Mouse (Mus musculus): ENCODE data around the gene Srp54a.
"Not testable (repeated sequence)": the region's sequence is repeated elsewhere in the genome, so short reads cannot be mapped to it uniquely, and the experiment has no call there.

Gene Srp54a

DNA sequence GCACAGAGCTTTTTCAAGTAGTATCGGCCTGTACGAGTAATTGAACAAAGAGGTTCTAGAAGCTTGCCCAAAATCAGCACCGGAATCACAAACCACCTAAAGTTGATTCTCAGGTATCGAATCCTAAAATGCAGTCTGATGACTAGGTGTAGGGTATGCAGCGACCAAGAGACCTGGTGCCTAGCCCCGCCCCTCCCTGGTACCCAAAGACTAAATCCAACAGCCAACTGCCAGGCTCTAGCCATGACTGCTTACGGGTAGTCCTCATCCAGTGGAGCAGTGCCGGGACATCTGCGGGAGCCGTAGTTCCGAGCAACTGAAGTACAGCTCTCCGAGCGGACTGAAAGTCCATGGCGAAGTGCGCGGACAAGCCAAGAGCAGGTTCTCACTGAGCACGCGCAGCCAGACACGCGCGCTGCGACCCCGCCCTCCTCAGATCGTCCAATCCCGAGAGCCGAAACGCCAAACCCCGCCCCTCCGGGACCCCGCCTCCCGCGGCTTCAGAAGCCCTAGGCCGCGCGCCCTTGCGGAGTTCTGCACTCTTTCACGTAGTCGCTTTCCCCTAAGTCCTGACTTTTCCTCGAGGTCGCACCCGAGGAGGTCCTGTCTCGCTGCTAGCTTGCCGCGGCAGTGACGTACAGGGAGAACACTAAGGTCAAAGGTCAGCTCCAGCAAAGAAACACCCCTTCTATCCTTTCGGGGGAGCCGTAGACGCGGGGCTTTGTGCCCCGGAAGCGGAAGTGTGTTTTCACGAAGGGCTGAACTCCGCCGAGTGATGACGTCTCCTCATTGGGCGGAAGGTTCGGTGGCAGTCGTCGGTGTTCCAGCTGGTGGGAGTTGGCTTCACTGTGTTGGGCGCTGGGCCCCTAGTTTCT, at the start of gene Srp54a, which contains the start of gene 2700097O09Rik:
Srp54a (plus strand) TSS at position 537 of the 875 bp plus-strand sequence.
2700097O09Rik (minus strand) TSS at position 385 of the 875 bp plus-strand sequence.
- in situ Hi-C loops (cut with MboI; ENCODE audit: low sequenced_read_pairs): not testable (repeated sequence)

DNA sequence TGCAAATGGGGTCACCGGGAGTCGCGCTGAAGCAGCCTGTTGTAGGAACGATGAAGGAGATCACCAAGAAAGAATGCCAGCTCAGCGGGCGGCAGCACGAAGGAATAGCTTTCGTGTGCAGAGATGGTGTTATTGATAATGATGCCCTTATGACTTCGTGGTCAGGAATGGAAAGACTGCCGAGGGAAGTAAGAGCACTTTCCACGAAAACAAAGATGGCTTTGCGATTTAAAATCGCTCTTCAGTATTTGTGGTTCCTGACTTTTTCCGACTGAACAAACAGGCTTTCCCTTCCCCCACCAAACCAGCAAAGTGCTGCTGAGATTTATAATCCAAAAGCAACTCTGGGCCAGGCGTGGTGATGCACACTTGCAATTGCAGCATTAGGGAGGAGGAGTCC, 39.1 kb upstream of the Srp54a start:
- in situ Hi-C loops (cut with MboI; ENCODE audit: low sequenced_read_pairs): no loop called here

DNA sequence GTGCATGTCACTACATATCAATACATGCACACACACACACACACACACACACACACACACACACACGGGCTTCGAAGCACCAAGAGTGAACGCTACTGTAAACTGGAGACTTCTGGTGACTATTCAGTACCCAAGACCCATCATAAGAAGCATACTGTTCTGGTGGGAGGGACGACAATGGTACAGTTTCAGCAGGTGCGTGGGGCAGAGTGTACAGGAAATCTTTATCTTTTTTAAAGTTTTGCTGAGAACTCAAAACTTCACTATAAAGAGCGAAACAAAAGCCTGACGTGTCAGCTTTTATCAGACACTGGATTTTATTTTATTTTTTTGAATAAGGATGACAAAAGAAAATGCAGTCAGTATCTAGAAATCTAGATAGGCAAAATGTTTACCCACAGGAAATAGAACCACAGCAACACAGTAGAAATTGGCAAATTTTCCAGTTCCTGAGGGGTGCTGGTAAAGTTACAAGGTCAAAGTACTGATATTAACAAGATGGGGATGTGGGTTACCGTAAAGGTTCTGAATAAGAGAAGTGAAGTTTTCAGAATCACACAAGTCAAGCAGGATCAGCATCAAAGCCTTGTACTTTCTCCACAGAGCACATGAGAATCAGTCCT, 30.2 kb upstream of the Srp54a start:
- in situ Hi-C loops (cut with MboI; ENCODE audit: low sequenced_read_pairs): no loop called here

DNA sequence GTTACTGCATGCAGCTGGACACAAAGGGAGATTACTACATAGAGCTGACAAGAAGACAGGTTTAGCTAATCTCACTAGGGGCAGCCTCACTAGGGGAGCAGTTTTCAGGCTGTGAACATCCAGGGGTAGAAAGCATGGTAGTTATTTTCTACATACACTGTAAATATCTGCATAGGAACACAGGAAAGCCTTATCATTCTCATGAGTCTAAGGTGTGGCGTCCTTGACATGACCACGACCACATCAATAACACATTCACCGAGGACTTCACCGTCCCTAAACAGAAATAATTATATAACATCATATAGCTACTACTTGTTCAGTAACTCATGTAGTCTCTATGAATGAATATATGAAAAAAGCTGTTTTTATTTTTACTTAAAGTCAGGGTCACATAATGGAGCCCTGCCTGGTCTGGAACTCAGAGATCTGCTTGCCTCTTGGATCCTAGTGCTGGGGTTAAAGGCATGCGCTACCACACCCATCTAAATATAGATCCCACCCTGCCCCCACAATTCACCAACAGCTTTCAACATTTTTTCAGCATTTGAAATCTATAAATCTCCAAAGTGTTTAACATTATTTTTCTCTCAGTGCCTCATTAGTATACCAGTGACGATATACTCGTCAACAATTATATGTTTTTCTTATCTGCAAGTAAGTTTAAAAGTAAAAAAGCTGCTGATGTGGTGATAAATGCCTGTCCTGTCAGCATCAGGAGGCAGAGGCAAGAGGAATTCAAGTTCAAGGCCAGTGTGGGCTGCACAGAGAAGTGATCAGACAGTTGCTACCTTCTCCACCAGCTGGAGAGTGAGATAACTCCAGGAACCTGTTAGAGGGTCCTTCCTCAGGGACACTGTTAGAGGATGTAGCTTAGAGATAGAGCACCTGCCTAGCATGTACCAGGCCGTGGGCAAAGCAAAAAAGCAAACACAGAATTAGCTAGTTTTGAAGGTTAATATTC, 28.6 kb upstream of the Srp54a start:
- in situ Hi-C loops (cut with MboI; ENCODE audit: low sequenced_read_pairs): no loop called here

DNA sequence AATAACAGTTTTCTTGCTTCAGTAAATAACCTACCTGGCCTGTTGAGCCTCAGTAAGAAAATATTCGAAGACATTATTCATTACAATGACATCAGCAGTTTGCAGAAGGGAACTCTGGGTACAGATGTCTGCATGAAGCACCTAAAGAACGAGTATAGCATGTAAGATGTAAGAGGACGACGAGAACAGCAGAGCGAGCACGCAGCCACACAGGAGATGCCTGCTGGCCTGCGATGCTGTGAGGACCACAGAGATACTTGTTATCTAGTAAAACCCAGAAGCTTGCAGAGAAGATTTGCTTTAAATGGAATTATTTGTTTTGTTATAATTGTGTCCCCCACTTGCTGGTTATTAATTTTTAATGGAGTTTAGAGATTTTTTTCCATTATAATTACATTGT, 26.8 kb upstream of the Srp54a start:
- in situ Hi-C loops (cut with MboI; ENCODE audit: low sequenced_read_pairs): no loop called here

DNA sequence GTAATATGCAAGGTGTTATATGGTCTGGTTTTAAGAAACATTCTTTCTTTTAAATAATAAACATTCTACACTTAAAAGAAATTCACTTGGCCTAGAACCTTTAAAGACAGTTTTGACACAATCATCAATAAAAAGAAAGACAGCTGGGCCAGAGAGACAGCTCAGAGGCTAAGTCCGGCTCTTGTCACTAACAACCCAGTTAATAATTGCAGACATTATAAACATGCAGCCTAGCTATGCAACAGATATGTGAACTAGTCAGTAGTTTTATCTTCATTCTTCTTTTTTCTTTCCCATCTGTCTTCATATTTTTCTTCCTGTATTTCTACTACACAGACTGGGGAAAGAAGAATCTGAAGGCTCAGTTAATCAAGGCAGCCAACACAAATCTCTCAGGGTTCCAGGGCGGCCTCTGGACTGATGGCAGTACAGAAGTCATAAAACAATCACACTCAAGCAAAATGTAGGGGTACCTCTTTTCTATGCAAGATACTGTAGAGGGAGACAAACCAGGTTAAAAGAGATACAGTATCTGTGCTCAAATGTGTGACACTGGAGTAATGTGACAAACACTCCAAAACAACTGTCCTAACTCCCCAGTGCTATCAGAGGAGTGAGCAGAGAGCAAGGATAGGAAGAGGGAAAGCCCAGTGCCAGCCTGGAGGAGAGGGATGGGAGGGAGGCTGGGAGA, 25.4 kb upstream of the Srp54a start:
- in situ Hi-C loops (cut with MboI; ENCODE audit: low sequenced_read_pairs): no loop called here

DNA sequence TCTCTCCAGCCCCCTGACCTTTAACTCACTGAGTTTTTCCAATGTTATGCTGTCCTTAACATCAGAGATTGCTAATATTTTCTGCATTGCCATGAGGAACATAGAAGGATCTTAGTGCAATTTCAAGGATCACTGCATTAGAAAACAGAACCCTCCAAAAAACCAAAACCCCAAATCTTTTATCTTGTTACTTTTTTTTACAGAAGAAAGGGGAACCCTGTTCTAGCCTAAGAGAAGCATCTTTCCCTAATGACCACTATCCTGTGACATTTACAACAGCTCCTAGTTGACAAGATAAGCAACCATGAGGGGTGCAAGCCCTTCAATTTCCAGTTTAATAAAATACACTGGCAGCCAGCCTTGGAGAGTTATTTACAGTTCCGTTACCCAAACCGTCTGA, 23.4 kb upstream of the Srp54a start:
- in situ Hi-C loops (cut with MboI; ENCODE audit: low sequenced_read_pairs): no loop called here

DNA sequence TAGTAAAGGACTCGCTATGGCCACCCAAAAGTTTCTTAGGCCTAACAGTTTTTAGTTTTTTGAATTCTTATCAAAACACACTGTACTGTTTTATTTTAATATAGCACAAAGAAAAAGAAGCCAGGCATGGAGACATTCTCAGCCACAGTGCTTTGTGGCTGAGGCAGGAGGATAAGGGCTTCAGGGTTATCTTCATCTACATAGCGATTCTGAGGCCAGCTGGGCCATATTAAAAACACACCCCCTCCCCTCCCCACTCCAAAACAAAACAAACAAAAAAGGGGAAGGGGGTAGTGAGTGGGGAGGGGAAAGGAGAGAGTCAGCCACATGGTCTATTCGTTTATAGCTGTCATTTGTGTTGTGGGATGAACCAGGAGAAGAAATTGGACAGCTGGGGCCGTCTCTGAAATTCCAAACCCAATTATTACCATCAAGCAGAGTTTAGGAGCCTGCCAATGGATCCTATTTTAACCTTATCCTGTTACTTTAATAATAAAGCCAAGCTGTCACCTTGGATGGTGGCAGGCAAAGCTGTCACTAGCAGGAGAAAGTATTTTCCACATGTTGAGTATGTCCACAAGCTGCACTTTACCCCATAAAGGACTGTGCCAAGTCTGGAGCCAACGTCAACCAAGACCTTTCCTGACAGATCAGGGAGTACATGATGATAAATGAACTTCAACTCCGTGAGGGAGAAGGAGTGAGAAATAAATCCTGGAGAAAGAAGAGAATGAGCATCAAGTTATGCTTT, 21.0 kb upstream of the Srp54a start:
- in situ Hi-C loops (cut with MboI; ENCODE audit: low sequenced_read_pairs): no loop called here

DNA sequence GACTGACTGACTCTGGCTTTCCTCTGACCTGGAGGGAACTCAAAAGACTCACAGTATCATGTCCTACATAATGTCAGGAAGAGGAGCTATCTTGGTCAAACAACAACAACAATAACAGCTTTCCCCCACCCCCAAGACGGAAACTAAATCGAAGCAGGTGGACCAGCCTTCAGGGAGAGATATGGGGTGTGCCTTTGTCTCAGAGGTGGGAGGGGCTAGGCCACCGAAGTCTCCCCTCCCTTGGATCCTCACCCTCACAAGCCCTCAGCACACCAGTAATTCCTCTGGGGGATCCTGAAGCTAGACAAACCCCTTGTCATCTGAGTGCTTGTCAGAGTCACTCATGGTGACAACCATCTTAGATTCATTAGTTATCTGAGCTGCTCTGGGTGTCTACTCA, 20.2 kb upstream of the Srp54a start:
- in situ Hi-C loops (cut with MboI; ENCODE audit: low sequenced_read_pairs): no loop called here

DNA sequence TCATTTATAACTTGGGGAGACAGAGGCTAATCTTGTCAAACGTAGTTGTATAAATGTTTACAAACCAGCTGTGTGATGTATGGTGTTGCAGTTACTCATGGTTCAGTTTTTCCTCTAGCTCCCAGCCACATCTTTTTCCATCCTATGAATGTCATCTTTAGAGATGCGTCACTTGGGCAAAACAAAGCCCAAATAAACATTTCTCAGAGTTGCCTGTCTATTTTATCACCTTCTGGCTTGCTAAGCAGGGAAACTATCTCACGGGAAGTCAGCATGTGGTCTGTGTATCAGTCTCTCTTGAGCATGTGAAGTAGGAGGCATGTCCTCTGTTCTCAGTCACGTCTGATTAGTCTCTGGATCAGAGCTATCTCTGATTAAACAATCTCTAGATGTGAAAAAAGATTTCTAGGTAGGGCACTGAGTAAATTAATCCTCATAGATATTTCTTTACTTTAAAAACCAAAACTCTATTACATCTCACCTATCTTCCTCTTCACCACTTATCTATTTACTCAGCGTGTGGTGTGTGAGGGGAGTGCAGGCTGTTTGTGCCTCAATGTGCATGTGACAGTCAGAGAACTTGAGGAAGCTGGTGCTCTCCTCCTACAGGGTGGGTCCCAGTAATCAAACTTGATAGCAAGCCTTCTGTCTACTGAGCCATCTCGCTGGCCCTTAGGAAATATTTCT, 19.7 kb upstream of the Srp54a start:
- in situ Hi-C loops (cut with MboI; ENCODE audit: low sequenced_read_pairs): no loop called here

DNA sequence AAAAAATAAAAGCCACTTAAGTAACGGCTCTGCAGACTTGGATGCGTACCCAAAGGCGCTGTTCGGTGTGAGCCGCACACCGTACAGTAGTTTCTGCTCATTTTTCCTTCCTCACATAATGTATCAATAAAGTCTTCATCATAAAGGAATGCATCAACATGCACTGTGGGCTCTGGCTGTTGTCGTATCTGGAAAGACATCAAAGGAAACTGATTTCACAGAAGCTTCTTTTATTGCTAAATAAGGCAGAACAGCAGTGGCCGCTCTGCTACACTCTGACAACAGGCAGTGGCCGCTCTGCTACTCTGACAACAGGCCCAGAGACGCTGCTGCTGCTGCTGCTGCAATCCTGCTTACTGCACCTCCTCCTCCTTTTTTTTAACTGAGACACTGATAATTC, 19.1 kb upstream of the Srp54a start:
- in situ Hi-C loops (cut with MboI; ENCODE audit: low sequenced_read_pairs): no loop called here

DNA sequence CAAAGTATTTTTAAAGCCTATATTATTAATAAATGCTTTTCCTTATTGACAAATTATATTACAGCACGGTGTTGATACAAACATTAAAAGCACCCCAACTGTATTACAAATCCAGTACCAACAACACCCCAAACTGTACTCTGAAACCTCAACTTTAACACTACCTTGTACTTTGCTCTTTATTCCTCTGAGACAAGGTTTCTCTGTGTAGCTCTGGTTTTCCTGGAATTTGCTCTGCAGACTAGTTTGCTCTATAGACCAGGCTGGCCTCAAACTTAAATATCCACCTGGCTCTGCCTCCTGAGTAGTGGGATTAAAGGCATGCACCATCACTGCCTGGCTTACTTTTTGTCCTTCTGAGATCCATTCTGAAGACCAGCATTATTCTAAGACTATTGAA, 17.9 kb upstream of the Srp54a start:
- in situ Hi-C loops (cut with MboI; ENCODE audit: low sequenced_read_pairs): no loop called here

DNA sequence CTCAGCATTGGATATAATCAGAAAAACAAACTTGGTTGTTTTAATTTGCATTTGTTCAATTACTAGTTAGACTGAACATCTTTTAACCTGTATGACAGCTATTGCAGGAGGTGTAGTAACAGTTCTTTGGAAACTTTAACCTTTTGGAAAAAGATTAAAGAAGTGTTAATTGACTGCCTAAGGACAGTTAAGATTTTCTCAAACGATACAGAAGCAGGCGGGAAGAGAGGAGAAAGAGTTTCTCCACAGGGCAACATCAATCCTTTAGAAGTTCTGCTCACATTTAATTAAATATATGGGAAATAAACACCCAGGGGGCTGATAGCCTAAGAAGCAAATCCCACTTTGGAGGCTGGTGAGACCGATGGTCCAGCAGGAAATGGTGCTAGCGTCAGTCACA, 7.6 kb upstream of the Srp54a start:
- in situ Hi-C loops (cut with MboI; ENCODE audit: low sequenced_read_pairs): no loop called here

DNA sequence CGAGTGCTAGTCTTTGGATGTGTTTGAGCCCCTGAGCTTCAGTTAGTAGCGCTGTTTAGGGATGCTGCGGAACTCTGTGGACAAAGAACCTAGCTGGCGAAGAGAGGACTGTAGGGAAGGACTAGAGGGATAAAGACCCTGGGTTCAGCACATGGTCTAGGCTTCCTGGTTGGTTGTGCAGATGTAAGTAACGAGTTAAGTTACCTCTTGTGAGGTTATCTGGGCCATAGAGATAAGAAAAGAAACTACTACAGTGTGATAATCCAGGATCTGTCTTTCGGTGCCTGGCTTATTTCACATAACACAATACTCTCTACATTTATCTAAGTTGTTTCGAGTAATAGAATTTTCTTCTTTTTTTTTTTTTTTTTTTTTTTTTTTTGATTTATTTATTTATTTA, 6.4 kb upstream of the Srp54a start:
- in situ Hi-C loops (cut with MboI; ENCODE audit: low sequenced_read_pairs): no loop called here

DNA sequence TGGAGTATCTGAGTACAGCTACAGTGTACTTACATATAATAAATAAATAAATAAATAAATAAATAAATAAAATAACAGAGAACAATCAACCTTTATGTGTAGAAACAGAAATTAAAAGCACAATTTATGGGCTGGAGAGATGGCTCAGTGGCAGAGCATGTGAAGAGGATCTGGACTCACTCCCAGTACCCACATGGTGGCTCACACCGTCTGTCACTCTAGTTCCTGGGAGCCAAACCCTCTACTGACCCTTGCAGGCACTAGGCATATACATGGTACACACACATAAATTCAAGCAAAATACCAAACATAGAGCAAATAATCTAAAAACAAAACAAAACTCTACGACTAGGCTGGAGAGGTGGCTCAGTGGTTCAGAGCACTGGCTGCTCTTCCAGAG, 4.8 kb upstream of the Srp54a start:
- in situ Hi-C loops (cut with MboI; ENCODE audit: low sequenced_read_pairs): no loop called here

DNA sequence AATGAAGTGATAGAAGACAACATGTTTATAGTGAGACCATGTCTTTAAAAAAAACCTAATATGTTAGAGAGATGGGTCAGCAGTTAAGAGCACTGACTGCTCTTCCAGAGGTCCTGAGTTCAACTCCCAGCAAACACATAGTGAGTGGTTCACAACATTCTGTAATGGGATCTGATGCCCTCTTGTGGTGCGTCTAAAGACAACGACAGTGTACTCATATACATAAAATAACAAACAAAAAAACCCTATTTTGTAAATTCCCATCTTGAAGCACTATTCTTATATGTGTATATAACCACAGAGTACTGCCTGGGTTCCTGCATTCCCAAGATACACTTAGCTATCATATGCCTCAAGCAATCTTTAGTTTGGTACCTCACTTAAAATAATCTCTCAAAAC, 1.4 kb upstream of the Srp54a start:
- in situ Hi-C loops (cut with MboI; ENCODE audit: low sequenced_read_pairs): not testable (repeated sequence)

DNA sequence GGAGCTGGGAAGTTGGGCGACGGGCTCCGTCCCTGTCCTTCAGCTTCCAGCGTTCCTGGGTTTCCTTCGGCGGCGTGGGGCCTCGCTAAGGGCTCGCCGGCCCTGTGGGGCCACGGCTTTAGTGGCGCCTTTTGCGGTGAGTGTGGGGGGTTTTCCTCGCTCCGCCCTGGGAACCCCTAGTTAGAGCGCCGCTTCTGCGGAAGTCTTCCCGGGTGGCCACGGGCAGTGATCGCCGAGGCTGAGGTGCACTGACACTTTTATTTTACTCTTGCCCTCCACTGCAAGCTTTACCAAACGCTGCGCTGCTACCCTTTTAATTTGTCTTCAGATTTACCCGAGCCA, 510 bp downstream of the Srp54a start:
- in situ Hi-C loops (cut with MboI; ENCODE audit: low sequenced_read_pairs): not testable (repeated sequence)

DNA sequence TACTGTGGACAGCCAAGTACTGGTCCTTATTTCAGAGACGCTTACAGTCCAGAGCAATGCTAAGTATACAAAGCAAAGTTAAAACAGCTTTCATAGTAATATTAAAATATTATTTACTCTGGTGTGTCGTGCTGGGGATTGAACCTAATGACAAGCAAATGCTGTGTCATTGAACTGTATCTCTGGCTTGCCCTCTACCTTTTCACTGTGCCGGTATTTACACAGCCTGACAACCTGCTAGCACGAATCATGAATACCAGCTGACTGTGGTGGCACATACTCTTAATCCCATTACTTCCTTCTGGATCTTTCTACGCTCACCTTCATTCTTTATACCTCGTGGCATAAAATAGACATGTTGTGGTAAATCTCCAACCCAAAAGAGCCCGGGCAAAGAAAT, 12.1 kb downstream of the Srp54a start:
- in situ Hi-C loops (cut with MboI; ENCODE audit: low sequenced_read_pairs): not testable (repeated sequence)

DNA sequence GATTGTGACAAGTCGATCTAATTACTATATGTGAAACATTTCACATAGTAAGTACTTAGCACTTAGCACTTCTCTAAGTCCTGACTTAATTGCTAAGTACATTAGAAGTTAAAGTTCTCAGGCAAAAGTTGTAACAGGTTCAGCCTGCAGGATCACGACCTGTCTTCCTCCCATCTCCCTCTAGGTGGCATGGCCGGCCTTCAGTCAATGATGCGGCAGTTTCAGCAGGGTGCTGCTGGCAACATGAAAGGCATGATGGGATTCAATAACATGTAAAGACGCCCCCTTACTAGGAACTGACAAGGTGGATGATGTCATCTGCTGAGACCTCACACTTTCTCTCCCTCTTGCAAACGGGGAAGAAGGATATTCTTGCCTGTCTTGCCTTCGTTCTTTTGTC, 32.6 kb downstream of the Srp54a start:
- in situ Hi-C loops (cut with MboI; ENCODE audit: low sequenced_read_pairs): not testable (repeated sequence)

All from CH12F3 (cell line).